Mouse (Mus musculus): ENCODE measurements at regions not wholly inside any gene's neighbourhood (a gene's known extent, or its start where the extent isn't known, plus 50 kb on each side); places are given as distances from the start of the nearest gene placed in this dataset.

DNA sequence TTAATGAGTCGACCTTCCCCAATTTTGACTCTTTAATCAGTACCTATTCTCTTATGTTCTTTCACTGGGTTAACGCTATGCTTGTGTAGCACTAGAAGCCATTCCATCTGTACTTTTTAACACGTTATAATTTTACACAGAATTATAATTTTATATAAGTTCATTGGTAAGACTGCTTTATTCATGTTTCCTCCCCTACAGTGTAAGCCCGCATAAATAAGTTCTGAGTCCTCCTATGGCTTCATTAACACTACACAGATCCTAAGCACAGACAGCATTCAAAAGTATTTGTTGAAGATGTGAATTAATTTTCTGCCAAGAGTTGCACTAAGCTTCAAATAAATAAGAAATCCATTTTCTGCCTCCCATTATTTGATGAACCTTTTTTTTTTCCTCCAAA is 176.1 kb upstream of the Usp25 start:
- DNase-seq (ENCODE audit: low read depth, low spot score), result no peak

DNA sequence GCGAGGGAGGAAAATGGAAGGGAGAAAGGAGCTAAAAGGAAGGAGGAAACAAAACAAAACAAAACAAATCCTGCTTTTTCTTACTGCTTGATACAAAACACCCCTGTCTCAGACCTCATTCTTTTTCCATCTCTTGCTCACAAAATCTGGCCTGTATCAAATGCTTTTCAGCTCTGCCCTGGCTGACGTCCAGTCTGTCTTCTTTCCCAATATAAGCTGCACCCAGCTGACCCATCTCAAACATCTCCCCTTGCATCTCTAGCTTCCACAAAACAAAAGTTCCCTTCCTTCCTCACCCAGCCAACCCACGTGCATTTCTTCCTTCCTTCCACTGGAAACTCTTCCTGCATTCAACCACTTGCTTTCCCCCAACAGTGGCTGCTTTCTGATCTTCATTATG is 183.1 kb upstream of the Usp25 start:
- DNase-seq (ENCODE audit: low read depth, low spot score), result no peak

DNA sequence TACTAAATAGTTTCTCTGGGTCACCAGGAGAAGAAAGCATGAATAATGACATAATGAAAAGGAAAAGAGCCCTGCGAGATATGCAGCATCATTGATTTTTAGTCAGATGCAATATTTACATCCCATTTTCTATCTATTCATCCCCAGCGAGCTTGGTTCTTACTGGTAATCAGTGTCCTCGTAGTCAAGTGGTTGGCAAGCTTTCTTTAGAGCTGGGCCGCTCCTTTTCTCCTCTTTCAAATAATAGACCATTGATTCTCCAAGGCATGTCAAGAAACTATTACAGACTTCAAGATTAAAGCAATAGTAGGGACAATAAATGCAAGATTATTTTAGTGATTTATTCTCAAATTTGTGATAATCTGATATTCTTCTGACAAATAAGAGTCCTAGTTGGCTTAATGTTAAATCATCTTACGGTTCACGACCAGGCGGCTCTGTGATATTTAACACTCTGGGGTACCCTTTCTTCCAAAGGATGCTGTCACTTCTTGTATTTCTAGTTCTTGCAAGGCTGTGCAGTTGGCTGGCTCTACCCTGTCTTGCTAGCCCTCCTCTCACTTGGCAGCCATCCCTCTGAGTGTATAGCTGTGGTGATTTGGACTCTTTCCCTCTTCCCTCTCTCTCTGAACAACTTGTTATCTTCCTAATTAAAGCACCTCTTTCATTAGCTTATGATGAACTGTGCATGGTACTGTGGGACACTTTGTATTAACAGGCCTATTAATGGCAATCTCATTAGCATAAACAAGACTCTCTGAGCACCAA is 185.6 kb upstream of the Usp25 start:
- DNase-seq (ENCODE audit: low read depth, low spot score), result no peak

DNA sequence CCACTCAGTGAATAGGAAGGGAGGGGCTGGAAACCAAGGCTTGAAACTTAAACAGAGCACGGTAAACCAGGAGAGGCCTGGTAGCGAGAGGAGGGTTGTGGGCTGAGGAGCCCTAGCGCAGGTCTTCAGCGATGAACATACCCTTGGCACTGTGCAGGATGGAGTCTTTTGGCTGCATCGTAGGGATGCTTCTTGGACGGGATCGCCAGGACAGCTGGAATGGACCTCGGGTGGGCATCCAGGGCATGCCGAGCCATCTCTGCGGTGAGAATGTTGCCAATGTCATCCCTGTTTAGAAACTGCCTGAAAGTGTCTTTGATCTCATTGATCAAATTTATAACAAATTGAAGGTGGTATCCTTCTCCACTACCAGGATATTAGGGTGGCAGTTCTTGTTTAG is 192.2 kb upstream of the Usp25 start:
- no peak for DNase-seq (ENCODE audit: low read depth, low spot score)

DNA sequence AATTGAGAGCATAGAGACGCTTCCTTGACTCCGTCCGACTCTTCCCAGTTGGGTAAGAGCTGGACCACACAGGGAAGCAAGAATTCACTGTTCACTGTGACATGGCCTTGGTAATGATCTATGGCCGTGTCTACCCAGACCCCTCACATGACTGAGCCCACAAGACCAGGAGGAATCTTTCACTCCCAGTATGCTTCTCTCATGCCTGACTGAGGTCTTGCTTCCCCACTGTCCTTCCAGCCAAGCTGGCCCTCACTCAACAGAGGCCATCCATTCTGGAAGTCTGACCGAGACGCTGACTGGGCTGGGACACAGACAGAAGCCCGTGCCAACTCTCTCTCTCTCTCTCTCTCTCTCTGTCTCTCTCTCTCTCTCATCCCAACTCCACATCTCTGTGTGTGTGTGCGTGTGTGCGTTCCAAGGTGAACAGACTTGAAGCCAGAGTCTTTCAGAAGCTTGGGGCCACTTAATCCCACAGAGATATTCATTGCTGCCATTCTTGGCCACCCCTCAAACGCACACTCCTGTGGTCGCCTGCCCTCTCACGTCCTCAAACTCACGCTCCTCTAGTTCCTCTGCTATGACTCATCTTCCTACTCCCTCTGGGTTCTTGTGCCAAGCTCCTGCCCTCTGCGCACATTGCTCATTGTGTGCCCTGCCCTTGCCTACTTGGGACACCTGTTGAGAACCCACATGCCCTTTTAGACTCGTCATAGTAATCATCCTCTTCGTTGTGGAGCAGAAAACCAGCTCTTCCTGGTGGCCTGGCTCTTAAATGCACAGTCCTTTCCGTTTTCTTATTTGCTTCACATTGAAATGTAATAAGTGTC is 197.2 kb upstream of the Usp25 start:
- DNase-seq (ENCODE audit: low read depth, low spot score), result no peak

- peak; percentile 21 for DNase-seq (ENCODE audit: low read depth, low spot score)
Measured at GRCm38 (mm10) chr16:76803725-76804124, 209.8 kb upstream of the Usp25 start.

GRCm38 (mm10) chr16:76786405-76787155 is 226.9 kb upstream of the Usp25 start:
- DNase-seq (ENCODE audit: low read depth, low spot score), result peak; percentile 65

GRCm38 (mm10) chr16:76782656-76783055 is 230.8 kb upstream of the Usp25 start:
- DNase-seq (ENCODE audit: low read depth, low spot score), result no peak

GRCm38 (mm10) chr16:76775790-76776189 is 237.7 kb upstream of the Usp25 start:
- no peak for DNase-seq (ENCODE audit: low read depth, low spot score)

GRCm38 (mm10) chr16:76774032-76774431 is 239.5 kb upstream of the Usp25 start:
- no peak for DNase-seq (ENCODE audit: low read depth, low spot score)

DNA sequence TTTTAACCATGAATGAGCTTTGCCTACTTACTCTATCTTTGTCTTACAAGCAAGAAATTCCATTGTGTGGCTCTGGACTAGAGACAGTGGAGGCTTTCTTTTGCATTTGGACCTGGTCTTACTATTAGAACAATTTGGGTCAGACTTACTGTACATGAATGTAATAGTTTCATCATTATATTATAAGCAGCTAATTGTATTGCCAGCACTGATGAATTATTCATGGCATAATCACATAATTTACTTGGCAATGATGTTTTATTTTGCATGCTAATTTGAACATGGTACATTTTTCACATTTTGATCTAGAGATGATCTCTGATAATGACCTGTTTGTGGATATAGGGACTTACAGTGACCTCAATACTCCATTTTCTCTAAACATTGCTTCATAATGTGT is 240.0 kb upstream of the Usp25 start:
- no peak for DNase-seq (ENCODE audit: low read depth, low spot score)

DNA sequence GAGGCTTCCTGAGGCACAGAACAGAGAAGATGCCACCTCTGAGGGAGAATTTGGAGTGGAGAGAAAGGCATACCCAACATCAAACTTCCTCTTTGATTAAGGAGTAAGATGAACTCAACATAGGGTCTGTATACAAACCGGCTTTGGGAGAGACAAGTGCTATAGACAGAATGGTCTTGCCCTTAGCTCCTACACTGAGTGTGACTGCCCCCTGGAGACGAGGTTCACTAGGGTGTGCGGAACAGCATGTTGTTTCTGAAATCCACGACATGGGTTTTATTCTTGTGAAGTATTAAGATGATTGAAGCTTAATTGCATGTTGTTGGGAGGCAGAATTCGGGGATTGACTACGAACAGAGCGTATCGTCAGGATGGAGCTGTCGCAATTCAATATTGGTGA is 244.9 kb upstream of the Usp25 start:
- peak; percentile 18 for DNase-seq (ENCODE audit: low read depth, low spot score)

DNA sequence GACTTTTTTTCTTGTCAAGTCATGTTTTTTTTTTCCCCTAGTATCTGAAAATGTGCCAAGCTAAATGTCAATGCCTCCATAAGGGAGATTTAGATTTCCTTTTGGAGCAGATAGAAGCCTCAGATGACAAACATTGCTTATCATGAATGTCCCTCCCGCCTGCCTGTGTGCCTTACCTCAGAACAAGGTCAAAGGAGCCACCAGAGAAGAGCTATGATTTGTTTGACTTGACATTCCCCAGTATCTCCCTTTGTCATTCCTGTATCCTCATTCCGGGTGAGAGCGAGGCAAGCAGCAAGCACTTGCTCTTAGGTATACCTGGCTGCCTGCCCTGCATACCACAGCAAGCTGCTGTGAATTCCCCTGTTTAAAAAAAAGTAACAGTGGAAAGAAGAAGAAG is 246.9 kb upstream of the Usp25 start:
- DNase-seq (ENCODE audit: low read depth, low spot score), result peak; percentile 21

- DNase-seq (ENCODE audit: low read depth, low spot score), result no peak
Measured at GRCm38 (mm10) chr16:76765536-76765935, 248.0 kb upstream of the Usp25 start.

GRCm38 (mm10) chr16:76764994-76765393 is 248.5 kb upstream of the Usp25 start:
- no peak for DNase-seq (ENCODE audit: low read depth, low spot score)

DNA sequence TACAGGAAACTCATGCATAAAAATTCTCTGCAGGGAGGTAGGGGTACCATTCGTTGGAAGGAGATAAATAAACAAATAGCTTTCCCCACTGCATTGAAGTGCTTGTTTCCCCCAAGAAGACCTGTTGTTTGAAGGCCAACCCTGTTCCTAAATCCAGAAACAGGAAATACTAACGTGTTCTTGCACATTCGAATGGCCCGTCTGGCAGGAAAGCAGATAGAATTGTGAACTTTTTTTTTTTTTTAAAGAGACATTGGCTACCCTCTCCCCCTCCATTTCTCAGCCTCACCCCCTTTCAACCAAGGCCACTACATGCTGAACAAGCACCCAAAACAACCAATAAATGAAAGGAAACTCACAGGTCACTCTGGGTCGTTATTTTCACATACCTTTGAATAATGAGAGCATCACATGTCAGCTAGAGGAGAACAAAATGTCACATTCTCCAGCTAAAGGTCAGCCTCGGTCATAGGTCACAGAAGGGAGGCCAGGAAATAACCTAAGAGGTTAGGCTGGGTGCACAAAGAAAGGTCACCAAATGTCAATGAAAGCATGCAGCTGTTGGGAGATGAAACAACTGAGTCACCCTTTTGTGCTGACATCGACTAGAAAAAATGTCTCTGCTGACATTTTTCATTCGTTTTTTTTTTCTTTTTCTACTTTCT is 250.8 kb upstream of the Usp25 start:
- peak; percentile 52 for DNase-seq (ENCODE audit: low read depth, low spot score)

DNA sequence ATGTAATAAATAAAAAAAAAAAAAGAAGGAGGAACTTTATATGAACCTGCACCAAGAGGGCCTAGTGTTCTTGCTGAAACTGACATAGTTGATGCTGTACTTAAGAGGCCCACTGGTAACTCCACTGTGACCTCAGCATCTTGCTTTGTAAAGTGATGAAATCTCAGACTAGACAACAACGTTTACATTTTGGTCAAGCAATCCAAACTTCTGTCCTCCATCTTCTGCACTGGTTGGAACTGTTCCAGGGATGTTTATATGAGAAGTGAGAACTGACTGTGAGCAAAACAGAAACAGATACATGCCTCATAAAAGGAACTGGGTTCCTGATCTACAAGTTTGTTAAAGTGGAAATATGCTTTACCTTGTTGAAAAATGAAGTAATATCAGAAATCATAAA is 251.7 kb upstream of the Usp25 start:
- no peak for DNase-seq (ENCODE audit: low read depth, low spot score)

GRCm38 (mm10) chr16:76761004-76761403 is 252.5 kb upstream of the Usp25 start:
- DNase-seq (ENCODE audit: low read depth, low spot score), result no peak

- DNase-seq (ENCODE audit: low read depth, low spot score), result no peak
Measured at GRCm38 (mm10) chr16:76754871-76755270, 258.6 kb upstream of the Usp25 start.

DNA sequence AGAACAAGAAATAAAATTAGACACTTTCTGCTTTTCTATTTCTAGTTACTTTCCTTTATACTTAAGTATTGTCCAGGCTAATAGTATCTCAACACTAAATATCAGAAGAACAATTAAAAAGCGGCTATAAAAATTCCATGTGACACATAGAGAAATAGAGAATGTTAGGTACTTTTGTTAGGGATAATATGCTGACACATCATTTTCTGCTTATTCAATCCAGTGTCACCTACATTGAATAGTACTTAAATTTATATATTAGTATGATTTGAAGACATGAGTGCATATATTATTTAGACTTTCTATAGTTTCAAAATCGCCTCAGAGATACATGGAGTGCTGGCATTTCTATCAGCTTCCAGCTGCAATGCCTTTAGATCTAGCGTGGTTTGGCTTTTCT is 267.1 kb upstream of the Usp25 start:
- no peak for DNase-seq (ENCODE audit: low read depth, low spot score)

GRCm38 (mm10) chr16:76741141-76741540 is 272.4 kb upstream of the Usp25 start:
- DNase-seq (ENCODE audit: low read depth, low spot score), result no peak

DNA sequence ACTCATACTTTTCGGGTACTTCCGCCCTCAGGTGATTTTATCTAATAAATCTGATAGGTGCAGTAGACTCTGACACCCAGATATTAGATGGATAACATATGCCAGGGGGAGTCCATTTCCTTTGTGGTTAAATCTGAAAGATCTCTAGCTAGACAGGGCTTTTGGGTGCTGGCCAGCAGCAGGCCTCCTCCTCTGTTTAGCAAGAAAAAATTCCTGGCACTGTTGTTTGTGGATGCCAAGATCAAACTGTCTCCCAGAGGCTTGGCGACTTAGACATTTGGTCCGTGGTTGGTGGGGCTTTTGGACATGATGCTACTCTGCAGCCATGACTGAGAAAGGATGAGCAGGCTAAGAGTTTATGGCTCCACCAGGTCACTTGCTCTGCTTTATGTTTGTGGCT is 287.5 kb upstream of the Usp25 start:
- no peak for DNase-seq (ENCODE audit: low read depth, low spot score)
